Mouse (Mus musculus): ENCODE measurements around the gene 4930524B15Rik. TPM values are rescaled to one million over a fixed set of nuclear protein-coding genes. Genes with fewer than 3 reads are reported as not detected.
A peak's percentile ranks its signal among the peaks of the same experiment; 100 is the strongest.

4930524B15Rik gene
- 0.32 and 0.43 TPM in 2 replicates for polyA plus RNA-seq (2014; fragmentation: Nextera tagmentation; extraction: Ambion mirVana)

DNA sequence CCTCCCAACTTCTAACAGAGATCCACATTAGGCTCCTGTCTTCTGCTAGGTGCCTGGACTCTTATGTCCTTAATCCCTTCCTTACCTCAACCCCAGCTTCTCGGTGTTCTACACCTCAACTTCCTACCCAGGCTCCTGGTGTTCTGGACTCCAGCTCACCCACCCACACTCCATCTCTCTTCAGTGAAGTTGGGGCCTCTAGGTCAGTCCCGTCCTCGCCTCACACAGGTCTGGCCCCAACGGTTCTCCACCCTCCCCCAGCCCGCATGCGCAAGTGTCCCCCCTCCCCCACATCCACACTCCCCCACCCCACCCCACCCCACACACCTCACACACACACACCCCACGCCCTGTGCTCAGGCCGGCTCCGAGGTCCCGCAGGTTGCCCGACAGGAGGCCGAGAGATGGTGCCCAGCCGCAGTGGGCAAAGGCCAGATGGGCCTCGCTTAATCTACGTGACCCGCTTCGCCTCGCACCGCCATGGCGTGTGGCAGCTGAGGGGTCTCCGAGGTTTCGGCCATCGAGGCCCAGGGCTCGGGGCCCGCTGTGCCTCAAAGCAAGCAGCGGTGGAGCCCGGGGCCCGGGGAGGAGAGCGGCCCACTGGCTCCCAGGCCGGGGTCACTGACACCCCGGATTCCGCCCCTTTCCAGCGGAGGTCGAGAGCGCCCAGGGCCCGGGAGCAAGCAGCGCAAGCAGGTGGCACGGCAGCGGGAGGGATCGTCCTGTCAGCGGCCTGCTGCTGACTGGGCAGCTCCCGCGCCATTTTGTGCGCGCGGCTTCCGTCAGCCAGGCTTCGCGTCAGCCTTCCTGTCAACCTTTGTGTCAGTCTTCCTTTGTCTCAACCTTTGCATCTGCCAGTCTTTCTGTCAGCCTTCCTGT lies at the start of gene 4930524B15Rik:
Gene 4930524B15Rik, plus strand, starts transcription at position 337 of the 879 bp plus-strand sequence.
- peak within 1 kb of the TSS; percentile 54 for H3K4me2 ChIP-seq (replicated peaks; ENCODE audit: low read depth, low read length)
- H3K36me3 ChIP-seq (ENCODE audit: control insufficient read depth, insufficient read depth, low read length) = no peaks in the 10 kb centered on the region
- peak; percentile 55 for DNase-seq (ENCODE audit: low spot score)
- WGBS = 43% methylated on average over 44 of the region's 49 CpGs
- ATAC-seq (ENCODE audit: low FRiP score) = peak; percentile 68
- H3K27me3 ChIP-seq (ENCODE audit: control insufficient read depth, insufficient read depth, low read length) = no peaks in the 10 kb centered on the region
- peak within 1 kb of the TSS; percentile 71 for H3K9ac ChIP-seq (ENCODE audit: low read depth, low read length)
- no peak within 1 kb of the TSS for H3K27ac ChIP-seq (ENCODE audit: low read depth, low read length)
- peak within 1 kb of the TSS; percentile 28 for H3K4me3 ChIP-seq (ENCODE audit: low read depth, low read length)
- no peaks in the 10 kb centered on the region for H3K4me1 ChIP-seq (replicated peaks; ENCODE audit: control insufficient read depth, insufficient read depth, low read length)
- H3K9me3 ChIP-seq (ENCODE audit: control insufficient read depth, low read length) = no peaks in the 10 kb centered on the region

DNA sequence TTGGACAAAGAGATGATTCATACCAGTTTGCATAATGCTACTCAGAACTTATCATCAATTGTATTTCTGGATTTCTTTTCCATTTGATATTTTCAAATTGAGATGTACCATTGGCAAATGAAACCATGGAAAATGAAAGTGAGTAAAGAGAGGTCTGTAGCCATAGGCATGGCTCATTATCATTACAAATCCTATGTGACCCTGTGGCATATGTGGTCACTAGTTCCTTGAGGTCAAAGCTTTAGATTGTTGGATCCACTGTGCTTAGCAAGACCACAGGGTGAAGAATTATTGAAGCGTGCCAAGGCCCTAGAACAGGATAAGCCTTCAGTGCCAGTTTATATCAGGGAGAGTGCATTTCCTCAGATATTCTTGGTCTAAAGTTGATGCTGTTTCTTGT lies 47.6 kb upstream of the 4930524B15Rik start:
- H3K27me3 ChIP-seq (ENCODE audit: control insufficient read depth, insufficient read depth, low read length) = no peaks in the 10 kb centered on the region
- H3K27ac ChIP-seq (ENCODE audit: low read depth, low read length) = no peak overlapping the region
- H3K9ac ChIP-seq (ENCODE audit: low read depth, low read length) = no peak overlapping the region
- no peak overlapping the region for H3K4me3 ChIP-seq (ENCODE audit: low read depth, low read length)
- no peak overlapping the region for H3K4me2 ChIP-seq (replicated peaks; ENCODE audit: low read depth, low read length)
- WGBS = 91% methylated on average over 1 of the region's 1 CpGs
- no peaks in the 10 kb centered on the region for H3K36me3 ChIP-seq (ENCODE audit: control insufficient read depth, insufficient read depth, low read length)
- DNase-seq (ENCODE audit: low spot score) = no peak
- no peak for ATAC-seq (ENCODE audit: low FRiP score)
- H3K4me1 ChIP-seq (replicated peaks; ENCODE audit: control insufficient read depth, insufficient read depth, low read length) = no peaks in the 10 kb centered on the region
- H3K9me3 ChIP-seq (ENCODE audit: control insufficient read depth, low read length) = no peaks in the 10 kb centered on the region

DNA sequence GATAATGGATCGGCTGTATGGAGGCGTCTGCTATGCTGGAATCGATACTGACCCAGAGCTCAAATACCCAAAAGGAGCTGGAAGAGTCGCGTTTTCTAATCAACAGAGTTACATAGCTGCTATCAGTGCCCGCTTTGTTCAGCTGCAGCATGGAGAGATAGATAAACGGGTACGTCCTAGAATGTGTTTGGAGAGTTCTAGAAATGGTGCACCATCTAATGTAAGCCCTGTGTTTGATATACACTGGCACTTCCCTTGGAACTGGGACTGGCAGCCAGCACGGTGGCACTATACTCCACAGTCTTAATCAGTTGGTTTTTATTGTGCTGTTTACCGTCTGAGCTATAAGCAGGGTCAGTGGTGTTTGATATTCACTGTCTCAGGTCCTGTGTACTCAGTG lies 35.3 kb upstream of the 4930524B15Rik start:
- DNase-seq (ENCODE audit: low spot score) (no peak), ATAC-seq (ENCODE audit: low FRiP score) (no peak)
- H3K4me1 ChIP-seq (replicated peaks; ENCODE audit: control insufficient read depth, insufficient read depth, low read length) = no peaks in the 10 kb centered on the region
- no peaks in the 10 kb centered on the region for H3K36me3 ChIP-seq (ENCODE audit: control insufficient read depth, insufficient read depth, low read length)
- H3K27ac ChIP-seq (ENCODE audit: low read depth, low read length) = no peak overlapping the region
- H3K9me3 ChIP-seq (ENCODE audit: control insufficient read depth, low read length) = no peaks in the 10 kb centered on the region
- WGBS = 96% methylated on average over 10 of the region's 10 CpGs
- no peaks in the 10 kb centered on the region for H3K27me3 ChIP-seq (ENCODE audit: control insufficient read depth, insufficient read depth, low read length)
- no peak overlapping the region for H3K9ac ChIP-seq (ENCODE audit: low read depth, low read length)
- no peak overlapping the region for H3K4me3 ChIP-seq (ENCODE audit: low read depth, low read length)
- no peak overlapping the region for H3K4me2 ChIP-seq (replicated peaks; ENCODE audit: low read depth, low read length)

DNA sequence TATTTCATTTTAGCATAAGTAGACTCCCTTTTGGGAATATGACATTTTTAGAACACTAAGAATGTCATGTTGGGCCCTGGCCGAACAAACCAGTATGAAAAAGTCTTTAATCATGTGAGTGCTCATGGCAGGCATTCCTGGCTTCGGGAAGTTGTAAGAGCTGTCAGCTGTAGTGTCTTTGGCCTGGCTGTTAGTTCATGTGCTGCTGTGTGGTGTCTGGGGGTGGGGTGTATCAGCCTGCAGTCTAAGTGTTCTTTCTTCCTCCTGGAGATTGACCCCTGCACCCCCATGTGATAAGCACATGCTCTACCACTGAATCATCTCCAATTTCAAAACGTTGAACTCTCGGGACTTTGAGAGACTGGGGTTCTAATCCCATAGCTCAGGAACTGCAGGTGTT lies 29.7 kb upstream of the 4930524B15Rik start:
- Histone ChIP-seq H3K4me3 (ENCODE audit: low read depth, low read length) (no peak overlapping the region), H3K27ac (ENCODE audit: low read depth, low read length) (no peak overlapping the region), H3K9ac (ENCODE audit: low read depth, low read length) (no peak overlapping the region), H3K4me2 (replicated peaks; ENCODE audit: low read depth, low read length) (no peak overlapping the region), H3K36me3 (ENCODE audit: control insufficient read depth, insufficient read depth, low read length) (no peaks in the 10 kb centered on the region), H3K4me1 (replicated peaks; ENCODE audit: control insufficient read depth, insufficient read depth, low read length) (no peaks in the 10 kb centered on the region), H3K9me3 (ENCODE audit: control insufficient read depth, low read length) (no peaks in the 10 kb centered on the region), H3K27me3 (ENCODE audit: control insufficient read depth, insufficient read depth, low read length) (no peaks in the 10 kb centered on the region)
- DNase-seq (ENCODE audit: low spot score) (no peak), ATAC-seq (ENCODE audit: low FRiP score) (no peak)
- 66% methylated on average over 4 of the region's 4 CpGs for WGBS

DNA sequence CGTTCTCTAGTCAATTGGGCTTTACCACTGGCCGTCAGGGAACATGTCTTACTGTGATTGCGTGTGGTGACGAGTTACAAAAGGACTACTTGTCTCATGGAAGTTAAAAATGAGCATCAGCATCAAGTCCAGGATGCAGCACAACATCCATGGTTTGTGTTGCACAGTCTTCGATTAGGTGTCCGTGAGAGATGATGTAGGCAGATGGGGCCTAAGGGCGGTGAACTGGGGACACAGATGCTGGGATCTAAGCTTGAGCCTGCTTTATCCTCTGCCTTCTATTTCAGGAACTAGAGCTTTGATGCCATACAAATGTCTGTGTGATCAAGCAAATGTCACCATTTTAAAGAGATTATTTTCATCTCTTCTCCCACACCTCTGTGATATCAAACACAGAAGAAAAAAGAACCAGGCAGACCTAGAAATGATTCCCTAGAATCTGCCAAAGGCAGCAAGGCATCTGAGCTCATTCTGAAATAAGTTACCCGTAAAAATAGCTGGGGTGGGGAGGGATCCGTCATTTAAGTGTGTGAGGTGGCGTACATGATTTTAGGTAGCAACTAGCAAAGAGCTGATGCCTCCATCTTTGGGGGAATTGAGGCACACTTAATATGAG lies 28.4 kb upstream of the 4930524B15Rik start:
- Histone ChIP-seq H3K36me3 (ENCODE audit: control insufficient read depth, insufficient read depth, low read length) (no peaks in the 10 kb centered on the region), H3K4me3 (ENCODE audit: low read depth, low read length) (no peak overlapping the region), H3K27ac (ENCODE audit: low read depth, low read length) (no peak overlapping the region), H3K9me3 (ENCODE audit: control insufficient read depth, low read length) (no peaks in the 10 kb centered on the region), H3K4me1 (replicated peaks; ENCODE audit: control insufficient read depth, insufficient read depth, low read length) (no peaks in the 10 kb centered on the region), H3K9ac (ENCODE audit: low read depth, low read length) (no peak overlapping the region), H3K4me2 (replicated peaks; ENCODE audit: low read depth, low read length) (no peak overlapping the region), H3K27me3 (ENCODE audit: control insufficient read depth, insufficient read depth, low read length) (no peaks in the 10 kb centered on the region)
- ATAC-seq (ENCODE audit: low FRiP score) = no peak
- WGBS = 91% methylated on average over 10 of the region's 10 CpGs
- no peak for DNase-seq (ENCODE audit: low spot score)

DNA sequence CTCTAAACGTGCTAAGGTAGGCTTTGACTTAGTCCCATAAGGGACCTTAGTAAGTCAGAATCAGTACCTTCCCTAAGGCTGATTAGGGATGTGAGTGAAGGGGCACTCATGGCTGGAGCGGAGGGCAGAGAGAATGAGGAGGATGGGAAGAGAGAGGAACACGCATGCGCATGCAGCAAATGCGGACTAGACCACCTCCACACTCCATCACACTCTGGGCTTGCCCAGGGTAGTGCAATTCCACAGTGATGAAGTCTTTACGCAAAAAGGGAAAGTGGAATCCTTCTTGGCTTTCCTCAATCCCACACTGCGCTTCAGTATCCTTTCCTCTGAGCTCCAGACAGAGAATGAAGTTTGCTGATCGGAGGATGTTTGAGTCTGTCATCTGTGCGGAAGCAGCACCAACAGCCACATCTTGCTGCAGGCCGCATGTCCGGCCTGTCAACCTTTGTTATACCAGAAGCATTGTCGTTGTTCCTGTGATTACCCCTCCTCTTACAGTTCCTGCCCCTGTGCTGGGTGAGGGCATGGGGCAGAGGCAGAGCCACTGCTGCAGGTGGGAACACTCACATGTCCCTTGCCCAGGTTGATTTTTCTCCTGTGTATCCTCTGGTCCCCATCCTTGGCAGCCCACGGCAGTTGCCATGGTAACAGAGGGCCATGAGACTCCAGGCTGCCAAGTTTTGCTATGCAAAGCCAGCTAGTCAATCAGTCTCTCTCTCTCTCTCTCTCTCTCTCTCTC lies 24.3 kb upstream of the 4930524B15Rik start:
- Histone ChIP-seq H3K4me1 (replicated peaks; ENCODE audit: control insufficient read depth, insufficient read depth, low read length) (no peaks in the 10 kb centered on the region), H3K4me2 (replicated peaks; ENCODE audit: low read depth, low read length) (no peak overlapping the region), H3K9ac (ENCODE audit: low read depth, low read length) (no peak overlapping the region), H3K36me3 (ENCODE audit: control insufficient read depth, insufficient read depth, low read length) (no peaks in the 10 kb centered on the region), H3K9me3 (ENCODE audit: control insufficient read depth, low read length) (no peaks in the 10 kb centered on the region), H3K27me3 (ENCODE audit: control insufficient read depth, insufficient read depth, low read length) (no peaks in the 10 kb centered on the region), H3K27ac (ENCODE audit: low read depth, low read length) (0 out of 2 replicates have a peak overlapping the region, but pooled peaks have one; percentile 24), H3K4me3 (ENCODE audit: low read depth, low read length) (no peak overlapping the region)
- ATAC-seq (ENCODE audit: low FRiP score) (0 out of 2 replicates have a peak, but pooled peaks have one; percentile 47), DNase-seq (ENCODE audit: low spot score) (peak; percentile 42)
- WGBS = 81% methylated on average over 13 of the region's 13 CpGs

DNA sequence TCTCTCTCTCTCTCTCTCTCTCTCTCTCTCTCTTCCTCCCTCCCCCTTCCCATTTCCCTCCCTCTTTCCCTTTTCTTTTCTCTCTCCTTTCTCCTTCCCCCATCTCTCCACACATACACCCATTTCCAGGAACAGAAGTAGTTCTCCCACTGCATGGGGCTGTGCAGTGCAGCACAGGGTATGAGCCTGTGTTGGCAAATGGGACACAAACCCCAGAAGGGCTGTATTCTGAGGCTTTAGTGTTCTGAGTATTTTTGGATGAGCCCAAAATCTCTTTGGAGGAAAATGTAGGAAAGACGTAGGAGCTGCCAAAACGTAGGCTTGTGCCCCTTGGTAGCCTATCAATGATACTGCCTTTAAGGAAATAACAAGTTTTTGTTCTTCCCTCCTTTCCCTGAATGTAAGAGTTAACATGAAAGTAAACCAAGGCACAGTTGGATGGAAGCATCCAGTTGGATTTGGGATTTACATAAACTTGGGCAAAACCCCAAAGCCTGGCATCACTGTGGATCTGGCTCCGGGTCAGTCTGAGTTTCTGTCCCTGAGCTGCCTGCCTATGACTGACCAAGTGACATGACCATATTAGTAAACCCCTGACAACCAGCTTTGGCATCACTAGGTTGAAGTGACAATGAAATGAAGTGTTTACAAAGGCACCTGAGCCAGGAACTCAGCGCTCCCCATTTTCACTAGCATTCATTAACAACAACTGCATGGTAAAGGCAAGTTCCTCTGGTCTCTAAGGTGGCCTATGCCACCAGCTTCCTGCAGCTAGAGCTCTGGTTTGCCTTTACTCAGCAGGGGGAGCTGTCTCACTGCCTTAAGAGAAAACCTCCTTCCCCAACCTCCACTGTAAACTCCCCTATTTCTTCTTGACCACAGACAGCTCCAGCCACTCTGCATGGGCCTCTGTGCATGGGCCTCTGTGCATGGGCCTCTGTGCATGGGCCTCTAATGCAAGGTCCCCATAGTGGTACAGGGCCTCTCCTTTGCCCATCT lies 23.5 kb upstream of the 4930524B15Rik start:
- Histone ChIP-seq H3K9me3 (ENCODE audit: control insufficient read depth, low read length) (no peaks in the 10 kb centered on the region), H3K27ac (ENCODE audit: low read depth, low read length) (no peak overlapping the region), H3K4me1 (replicated peaks; ENCODE audit: control insufficient read depth, insufficient read depth, low read length) (no peaks in the 10 kb centered on the region), H3K27me3 (ENCODE audit: control insufficient read depth, insufficient read depth, low read length) (no peaks in the 10 kb centered on the region), H3K4me2 (replicated peaks; ENCODE audit: low read depth, low read length) (no peak overlapping the region), H3K9ac (ENCODE audit: low read depth, low read length) (no peak overlapping the region), H3K36me3 (ENCODE audit: control insufficient read depth, insufficient read depth, low read length) (no peaks in the 10 kb centered on the region), H3K4me3 (ENCODE audit: low read depth, low read length) (no peak overlapping the region)
- ATAC-seq (ENCODE audit: low FRiP score) (no peak), DNase-seq (ENCODE audit: low spot score) (no peak)
- 81% methylated on average over 4 of the region's 4 CpGs for WGBS

DNA sequence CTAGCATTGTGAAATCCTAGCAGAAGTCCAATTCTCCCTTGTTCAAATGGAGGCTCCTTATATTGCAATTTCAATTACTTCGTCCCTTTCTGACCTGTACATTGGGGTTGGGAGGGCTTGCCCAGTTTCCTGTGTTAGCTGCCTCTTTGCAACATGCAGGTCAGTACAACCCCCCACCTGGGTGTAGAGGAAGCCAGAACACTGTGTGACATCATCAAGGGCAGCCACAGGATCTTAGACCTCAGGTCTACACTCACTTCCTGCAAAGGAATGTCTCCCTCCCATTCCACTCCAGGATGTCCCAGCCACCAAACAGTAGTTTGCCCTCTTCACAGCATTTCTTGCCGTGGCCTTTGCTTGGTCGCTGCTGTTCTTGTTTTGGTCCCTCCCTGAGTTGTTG lies 19.9 kb upstream of the 4930524B15Rik start:
- no peak for ATAC-seq (ENCODE audit: low FRiP score)
- WGBS = 85% methylated on average over 3 of the region's 3 CpGs
- H3K9ac ChIP-seq (ENCODE audit: low read depth, low read length) = no peak overlapping the region

More for the DNA sequence above, 19.9 kb upstream of the 4930524B15Rik start:
- Histone ChIP-seq H3K4me1 (replicated peaks; ENCODE audit: control insufficient read depth, insufficient read depth, low read length) (no peaks in the 10 kb centered on the region), H3K36me3 (ENCODE audit: control insufficient read depth, insufficient read depth, low read length) (no peaks in the 10 kb centered on the region), H3K27me3 (ENCODE audit: control insufficient read depth, insufficient read depth, low read length) (no peaks in the 10 kb centered on the region), H3K4me2 (replicated peaks; ENCODE audit: low read depth, low read length) (no peak overlapping the region), H3K9me3 (ENCODE audit: control insufficient read depth, low read length) (no peaks in the 10 kb centered on the region), H3K27ac (ENCODE audit: low read depth, low read length) (no peak overlapping the region), H3K4me3 (ENCODE audit: low read depth, low read length) (no peak overlapping the region)
- no peak for DNase-seq (ENCODE audit: low spot score)
